Mouse (Mus musculus) cerebral cortex, adult 2 months (tissue): ENCODE results near the gene Xylt1.

Source experiments
- WGBS: fragments of 180-500 bp; shearing (Covaris S2); methylation state at CpG from one replicate; pipeline ENCODE4 v1.1.7; 2018; 5-methylcytosine and 5-hydroxymethylcytosine counted together

Xylt1 gene

DNA sequence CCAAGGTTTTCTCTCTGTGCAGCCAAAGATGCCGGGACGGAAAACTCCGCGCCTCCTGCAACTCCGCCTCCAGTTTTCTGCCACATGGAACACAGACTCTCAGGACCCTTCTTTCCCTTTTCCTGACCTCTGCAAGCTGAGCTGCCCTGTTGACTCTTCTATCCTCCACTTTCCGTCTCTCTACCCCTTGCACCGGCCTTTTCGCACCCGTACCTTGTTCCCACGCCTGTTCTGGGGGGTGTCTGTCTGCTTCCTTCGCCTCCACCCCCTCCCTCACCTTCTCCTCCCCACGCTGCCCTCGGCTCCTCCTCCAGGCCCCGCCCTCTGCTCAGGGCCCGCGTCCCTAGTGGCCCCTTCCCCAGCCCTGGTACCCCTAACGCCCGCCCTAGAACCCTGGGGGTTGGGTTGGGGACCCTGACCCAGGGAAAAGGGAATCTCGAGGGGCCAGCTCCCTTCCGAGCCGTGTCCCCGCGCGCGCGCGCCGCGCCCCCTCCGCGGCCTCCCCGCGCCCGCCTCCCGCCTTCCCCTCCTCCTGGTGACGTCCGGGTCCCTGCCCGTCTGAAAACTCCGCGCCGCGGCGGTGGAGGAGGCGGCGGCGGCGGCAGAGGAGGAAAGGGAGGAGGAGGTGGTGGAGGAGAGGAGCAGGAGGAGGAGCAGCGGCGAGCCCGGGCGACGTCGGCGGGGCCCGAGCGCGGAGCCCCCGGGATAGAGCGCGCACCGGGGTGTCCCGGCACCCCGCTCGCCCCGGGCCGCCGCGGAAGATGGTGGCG lies at the start of gene Xylt1:
Gene Xylt1, plus strand, starts transcription at position 562 of the 770 bp plus-strand sequence.
- WGBS = under 1% methylated on average over 61 of the region's 69 CpGs

DNA sequence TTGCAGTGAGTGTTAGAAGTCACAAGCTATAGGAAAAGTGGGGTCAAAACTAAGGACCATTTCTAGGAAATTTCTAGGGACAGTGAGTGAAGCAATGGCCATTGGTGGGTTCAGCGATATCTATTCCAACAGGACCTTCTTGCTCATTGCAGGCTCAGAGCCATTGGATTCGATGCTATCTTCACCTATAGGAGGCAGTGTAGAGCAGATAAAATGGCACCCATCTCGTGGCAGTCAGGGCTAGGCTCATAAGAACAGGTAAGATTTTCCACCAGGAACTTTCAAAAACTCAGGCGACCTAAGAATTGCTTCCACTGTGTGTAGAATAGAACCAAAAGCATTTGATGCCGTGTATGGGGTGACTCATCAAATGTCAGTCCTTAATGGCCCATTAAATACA lies 46.8 kb upstream of the Xylt1 start:
- WGBS = 87% methylated on average over 5 of the region's 5 CpGs

DNA sequence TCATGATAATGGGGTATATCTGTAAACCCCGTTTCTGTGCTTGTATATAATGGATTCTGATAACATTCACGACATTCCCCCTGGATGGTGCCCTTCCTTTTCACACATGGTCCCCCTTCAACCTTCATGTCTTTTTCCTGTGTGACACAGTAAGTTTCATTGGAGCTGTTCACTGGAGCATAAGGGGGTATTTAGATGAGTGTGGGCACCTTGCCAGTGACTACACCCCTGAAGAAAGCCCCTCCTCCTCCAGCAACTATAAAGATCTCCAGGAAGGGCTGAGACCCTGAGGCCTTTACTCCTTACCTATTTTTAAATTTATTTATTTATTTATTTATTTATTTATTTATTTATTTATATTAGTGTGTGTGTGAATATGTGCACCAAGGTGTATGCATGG lies 24.5 kb upstream of the Xylt1 start:
- WGBS = 60% methylated on average over 2 of the region's 2 CpGs

DNA sequence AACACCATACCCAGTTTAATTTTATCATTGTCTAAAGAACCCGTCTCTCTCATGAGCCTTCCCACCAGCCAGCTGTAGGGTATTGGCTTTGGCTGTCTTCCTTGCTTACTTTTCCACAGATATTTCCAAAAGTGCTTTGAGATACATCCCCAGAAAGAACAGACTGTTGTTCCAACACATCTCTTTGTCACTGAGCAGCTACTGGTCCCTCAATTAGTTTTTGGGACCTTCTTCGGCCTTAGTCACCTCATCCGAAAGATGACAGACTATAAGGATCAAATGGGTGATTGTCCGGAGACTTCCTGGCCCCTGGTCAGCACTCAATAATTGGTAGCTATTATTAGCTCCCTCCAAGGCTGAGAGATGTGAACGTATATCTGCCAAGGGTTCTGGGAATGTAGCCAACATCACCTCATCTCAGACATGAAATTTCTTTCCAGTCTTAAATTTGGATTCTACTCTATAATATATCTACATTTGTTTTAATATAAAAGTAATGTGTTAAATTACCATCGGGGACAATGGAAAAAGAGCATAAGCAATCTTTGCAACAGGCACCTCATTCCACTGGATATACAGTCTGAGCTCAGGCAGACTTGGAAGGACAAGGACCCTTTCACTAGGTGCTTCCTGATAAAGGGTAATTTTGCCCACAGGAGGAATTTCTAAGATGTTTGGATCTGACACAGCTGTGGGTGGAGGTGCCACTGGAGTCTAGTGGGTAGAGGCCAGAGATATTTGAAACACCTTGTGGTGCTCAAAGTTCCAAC lies 23.2 kb upstream of the Xylt1 start:
- WGBS = 42% methylated on average over 6 of the region's 6 CpGs

DNA sequence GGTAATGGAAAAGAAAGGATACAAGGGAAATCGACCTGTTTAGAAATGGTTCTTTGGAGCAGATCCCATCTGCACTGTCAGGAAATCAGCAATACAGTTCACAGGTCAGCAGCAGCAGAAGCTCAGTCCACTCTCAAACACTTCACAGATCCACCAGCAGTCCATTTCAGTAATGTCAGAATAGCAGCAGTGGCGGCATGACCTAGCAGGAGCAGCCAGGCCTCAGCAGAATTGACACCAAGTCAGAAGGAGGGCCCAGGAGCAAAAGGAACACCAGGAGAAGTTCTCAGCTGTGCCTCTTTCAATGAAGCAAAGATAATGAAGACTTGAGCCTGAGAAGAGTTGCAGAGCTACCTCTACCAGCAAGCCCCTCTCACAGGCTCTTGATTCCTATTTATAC lies 19.5 kb upstream of the Xylt1 start:
- WGBS = 96% methylated on average over 2 of the region's 2 CpGs

DNA sequence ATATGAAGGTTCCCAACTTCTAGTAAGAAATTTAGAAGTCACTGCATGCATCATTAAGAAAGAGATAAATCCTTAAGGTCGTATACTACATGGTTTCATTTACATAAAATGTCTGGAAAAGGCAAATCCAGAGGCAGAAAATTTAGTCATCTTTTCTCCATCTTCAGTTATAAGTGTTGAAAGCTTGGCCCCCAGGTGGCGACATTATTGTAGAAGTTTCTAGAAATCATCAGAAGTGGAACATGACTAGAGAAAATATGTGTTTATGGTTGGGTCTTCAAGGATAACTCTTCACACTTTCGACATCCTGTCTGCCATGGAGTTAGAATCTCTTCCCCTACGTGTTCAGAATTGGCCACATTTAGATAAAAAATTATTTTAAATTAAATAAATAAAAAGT lies 18.3 kb upstream of the Xylt1 start:
- WGBS = 89% methylated on average over 4 of the region's 4 CpGs

DNA sequence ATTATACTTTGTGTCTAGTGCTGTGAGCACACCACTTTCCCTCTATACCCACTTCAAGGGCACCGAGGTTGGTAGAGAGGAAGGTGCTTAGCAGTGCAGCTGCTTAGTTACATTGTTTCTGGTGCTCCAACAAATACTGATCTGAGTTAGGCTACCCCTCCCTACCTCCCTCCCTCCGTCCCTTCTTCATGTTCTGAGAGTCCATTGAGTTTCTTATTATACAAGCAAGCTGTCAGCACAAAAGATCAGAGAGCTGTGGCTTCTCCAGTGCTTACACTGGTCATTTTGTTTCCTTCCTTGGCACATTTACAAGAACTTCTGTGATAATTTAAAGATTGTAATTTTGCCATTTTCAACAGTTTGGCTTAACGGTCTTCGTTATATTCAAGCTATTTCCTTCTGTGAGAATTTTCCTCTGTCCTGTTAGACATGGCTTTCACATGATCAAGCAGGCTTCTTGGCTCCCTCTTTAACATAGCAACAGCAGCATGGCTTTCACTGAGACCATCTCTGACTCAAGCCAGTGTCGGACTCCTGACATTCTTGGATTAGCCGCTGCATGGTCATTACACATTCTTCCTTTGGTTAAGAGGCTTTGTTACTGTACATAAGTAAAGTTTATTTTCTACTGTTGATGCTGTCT lies 12.0 kb upstream of the Xylt1 start:
- WGBS = 60% methylated on average over 6 of the region's 6 CpGs

DNA sequence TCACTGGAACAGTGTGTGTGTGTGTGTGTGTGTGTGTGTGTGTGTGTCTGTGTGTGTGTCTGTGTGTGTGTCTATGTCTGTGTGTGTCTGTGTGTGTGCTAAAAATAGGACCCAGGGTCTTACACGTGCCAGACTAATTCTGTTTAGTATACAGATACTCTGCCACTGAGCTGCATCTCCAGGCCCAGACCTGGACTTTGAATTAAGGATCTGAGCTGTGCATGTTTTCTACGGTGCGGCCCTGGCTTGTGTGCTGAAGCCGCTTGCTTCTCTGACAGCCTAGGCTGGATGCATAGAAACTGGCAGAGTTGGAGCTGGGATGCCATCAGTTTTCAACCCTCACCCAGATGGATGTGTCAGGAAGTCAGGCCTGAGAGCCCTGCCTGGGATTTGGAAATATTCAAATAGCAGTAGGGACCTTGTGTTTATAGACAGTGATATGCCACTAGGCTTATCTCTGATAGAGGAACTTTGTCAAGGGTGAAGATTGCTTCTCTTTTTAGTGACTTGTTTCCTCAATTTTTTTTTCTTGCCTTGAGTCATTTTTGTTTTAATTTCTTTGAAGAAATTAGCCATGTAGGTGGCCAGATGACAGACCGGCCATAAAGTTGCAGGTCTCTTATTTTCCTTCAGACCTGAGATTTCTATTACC lies 11.4 kb upstream of the Xylt1 start:
- WGBS = 86% methylated on average over 5 of the region's 5 CpGs

DNA sequence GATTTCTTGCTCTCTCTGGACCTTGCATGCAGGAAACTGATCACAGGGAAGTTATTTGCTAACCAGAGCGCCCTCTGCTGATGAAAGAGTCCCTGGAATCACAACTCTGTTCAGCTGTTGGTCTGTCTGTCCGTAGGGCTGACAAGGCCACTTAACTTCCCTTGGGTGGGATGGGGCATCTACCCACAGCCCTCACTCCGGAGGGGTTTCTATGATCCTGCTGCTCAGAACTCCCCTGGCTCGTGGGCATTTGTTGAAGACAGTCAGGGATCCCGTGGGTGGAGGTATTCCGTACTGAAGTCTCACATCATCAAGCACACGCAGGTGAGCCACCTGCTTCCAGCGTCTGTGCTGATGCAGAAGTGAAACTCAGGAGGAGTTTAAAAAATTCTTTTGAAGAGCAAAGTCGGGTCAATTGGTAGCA lies 4.9 kb upstream of the Xylt1 start:
- 26% methylated on average over 9 of the region's 9 CpGs for WGBS

DNA sequence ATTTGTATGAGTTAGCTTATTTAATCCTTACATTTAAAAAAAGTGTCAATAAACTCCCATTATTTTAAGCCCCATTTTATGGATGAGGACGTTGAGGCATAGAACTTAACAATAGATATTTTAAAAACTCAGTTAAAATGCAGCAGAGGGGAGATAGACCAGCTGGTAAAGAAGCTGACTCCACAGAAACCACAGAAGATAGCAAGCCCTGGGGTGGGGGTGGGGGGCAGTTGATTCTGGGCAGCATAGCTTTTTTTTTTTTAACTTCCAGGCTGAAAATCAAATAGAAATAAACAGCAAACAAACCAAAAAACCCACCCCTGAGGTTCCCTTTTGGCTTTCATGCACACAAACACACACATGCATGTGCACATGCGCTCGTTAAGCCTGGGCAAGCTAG lies 3.6 kb upstream of the Xylt1 start:
- 91% methylated on average over 3 of the region's 3 CpGs for WGBS

DNA sequence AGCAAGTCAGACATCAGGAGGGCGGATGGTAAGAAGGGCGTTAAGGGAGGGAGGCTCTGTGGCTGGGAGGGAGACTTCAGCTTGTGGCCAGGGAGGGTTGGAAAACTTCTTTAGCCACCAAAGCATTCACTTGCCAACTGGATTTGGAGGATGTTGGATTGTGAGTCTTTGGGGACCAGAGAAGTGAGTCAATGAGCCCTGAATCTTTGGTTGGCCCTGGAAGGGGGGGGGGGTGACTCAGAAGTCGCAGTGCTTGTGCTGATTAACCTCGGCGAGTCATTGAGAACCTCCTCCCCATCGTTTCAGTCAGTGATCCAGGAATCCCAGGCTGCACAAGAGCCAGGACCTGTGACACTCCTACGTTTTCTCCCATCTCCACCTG lies 752 bp upstream of the Xylt1 start:
- 10% methylated on average over 7 of the region's 7 CpGs for WGBS

DNA sequence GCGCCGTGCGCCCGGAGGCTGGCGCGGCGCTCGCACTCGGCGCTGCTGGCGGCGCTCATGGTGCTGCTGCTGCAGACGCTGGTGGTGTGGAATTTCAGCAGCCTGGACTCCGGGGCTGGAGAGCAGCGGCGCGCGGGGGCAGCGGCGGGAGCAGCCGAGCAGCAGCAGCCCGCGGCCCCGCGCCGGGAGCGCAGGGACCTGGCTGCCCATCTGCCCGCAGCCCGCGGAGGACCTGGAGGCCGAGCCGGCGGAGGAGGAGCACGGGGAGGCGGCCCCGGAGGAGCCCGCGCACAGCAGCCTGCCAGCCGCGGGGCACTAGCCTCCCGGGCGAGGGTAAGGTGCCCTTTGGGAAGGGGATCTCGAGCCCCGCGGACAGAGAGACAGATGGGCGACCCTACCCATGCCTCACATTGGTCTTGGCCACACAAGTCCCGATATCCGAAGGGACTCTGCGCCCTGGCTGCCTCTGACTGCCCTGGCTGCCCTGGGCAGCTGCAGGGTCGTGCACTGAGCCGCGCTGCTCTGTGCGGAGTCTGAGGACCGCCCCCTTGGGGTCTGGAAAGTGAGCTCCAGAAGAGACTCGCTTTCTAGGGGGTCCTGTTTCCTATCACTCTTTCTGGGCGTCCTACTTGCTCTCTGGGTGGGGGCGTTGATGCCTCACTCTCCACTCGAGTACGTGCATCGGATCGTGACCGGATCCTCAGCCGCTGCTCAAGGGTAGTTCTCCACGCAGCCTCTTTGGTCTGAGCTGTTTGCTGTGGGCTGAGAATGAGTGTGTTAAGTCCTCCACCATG lies 606 bp downstream of the Xylt1 start:
- WGBS = under 1% methylated on average over 64 of the region's 64 CpGs

DNA sequence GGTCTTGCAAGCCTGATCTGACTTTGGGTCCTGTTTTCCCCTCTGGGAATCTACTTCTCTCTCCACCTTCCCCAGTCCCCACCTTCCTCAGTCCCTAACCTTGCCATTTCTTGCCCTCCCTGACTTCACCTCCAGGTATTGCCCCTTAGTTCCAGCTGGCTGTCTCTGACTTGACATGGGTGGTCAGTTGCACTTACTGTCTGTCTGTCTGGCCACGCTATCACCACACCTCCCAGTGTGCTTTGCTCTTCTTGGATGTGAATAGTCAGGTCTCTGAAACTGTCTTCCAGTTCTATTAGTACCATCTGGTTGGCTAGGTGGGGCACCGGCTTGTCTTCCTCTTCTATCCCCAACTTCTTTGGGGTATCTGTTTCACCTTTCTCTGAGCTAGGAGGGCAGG lies 1.2 kb downstream of the Xylt1 start:
- 5% methylated on average over 2 of the region's 2 CpGs for WGBS

DNA sequence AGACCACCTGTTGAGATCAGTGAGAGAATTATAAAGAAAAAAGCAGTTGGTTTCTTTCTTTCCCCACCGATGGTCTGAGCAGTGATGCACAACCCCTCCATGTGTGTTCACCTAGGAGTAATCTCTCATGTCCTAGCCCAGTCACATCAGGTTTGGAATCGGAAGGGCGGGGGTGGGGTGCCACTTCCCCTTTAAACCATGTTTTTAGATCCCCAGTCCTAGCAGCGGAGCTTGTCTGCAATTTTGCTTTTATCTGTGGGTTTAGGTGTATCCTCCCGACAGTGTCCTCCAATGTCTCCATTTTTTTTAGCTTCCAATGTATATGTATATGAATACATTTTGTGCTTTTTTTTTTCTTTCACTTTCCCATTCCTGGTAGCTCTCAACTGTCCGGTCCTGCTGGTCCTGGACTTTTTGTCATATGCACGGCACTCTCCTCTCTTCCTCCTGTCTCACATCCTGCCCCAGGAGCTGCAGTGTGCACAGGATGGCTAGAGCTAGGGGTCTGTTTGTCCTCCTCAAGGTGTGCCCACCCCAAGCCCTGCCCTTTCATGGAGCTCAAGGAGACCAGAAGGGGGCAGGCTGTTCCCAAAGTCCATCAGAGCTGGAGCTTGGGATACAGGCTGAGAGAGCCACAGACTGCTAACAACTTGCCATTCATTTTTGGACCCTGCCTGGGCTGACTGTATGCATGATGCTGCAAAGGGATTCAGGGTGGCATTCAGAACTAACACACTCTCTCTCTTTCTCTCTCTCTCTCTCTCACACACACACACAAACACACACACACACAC lies 2.6 kb downstream of the Xylt1 start:
- 21% methylated on average over 7 of the region's 7 CpGs for WGBS

DNA sequence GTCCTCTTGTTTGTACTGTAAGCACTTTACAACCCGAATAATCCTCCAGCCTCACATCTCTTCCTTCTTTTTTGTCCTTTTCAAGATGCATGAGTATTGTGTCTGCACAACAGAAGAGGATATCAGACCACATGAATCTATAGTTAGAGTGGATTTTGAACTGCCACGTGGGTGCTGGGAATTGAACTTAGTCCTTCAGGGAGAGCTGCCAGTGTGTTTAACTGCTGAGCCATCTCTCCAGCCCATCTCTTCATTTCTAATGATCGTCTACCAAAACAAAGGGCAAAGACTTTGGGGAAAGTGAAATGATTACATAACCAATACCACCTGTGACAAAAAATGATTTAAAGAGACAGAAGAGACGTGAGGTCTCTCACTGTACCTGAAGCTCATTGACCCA lies 5.6 kb downstream of the Xylt1 start:
- whole genome bisulfite sequencing = 52% methylated on average over 4 of the region's 4 CpGs

DNA sequence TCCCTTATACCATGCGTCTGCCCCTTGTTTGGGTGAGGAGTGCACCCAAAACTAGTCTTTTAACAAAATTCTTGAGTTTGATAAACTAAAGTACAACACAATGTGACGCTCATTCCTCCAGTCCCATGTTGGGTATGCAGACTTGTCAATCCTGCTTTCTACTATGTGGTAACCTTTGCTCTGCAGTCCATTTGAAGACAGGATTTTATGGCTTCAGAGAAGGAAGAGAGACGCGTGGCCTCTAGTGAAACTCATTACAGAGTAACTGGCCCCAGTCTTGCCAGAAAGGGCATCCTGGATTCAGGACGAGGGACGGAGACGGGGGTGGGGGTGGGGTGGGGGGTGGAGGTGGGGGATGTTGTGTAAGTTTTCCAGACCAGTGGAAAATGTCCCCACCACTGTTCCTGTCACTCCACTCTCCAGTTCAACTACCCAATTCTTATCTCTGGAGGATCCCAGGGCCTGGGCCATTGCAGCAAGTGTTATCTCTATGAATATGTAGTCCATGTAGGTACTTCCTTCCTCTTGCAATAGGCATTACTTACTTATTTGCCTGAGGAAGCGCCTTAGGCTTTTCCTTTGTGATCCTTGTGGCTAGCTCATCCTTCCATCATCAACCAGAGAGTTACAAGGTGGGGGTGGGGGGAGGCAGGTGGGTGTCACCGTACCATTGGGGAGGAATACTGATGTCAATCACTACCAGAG lies 7.7 kb downstream of the Xylt1 start:
- 77% methylated on average over 9 of the region's 9 CpGs for WGBS

DNA sequence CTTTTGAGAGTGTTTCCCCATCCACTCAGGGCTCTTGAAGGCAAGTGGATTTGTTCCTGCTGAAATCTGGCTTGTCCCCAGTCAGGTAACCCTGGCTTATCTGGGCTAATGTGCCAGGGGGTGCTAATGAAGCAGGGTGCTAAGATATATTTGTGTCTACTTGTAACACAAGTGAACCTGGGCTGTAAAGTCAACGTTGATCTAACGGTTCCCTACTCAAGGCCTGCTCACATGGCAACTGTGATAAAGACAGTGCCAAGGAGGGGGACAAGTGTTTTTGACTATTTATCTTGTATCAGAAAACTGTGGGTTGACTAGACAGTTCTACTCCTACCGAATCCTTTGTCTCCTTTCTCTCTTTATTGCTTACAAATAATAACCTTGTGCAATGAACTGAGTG lies 8.3 kb downstream of the Xylt1 start:
- WGBS = 77% methylated on average over 3 of the region's 3 CpGs

DNA sequence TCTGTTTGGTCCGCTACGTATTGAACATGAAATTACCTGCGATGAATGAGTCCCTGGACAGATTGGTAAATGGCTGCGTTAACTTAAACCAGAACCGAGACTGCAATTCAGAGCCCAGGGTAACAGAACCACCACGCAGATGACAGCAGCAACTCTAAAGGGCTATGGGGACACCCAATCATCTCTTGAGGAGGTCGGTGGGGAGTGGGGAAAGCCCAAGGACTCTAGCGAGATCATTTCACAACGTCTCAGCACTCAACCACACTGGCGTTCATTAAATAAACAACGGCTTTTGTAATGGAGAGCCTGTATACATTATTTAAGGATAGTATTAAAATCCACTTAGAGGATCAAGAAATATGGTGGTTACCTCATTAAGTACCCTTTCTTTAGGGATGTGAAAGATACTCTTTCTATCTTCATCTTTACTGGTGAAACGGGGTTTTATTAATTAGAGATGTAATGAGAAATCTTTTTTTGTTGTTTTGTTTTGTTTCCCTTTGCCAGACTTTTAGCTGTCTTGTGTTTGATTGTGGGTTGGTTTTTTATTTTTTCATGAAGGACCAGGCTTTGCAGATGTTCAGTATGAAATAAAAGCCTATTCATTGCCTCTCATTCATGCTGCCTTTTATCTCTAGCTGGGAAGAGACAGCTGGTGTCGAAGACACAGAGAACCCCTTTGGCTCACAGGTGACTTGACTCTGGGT lies 12.2 kb downstream of the Xylt1 start:
- WGBS = 77% methylated on average over 13 of the region's 13 CpGs

DNA sequence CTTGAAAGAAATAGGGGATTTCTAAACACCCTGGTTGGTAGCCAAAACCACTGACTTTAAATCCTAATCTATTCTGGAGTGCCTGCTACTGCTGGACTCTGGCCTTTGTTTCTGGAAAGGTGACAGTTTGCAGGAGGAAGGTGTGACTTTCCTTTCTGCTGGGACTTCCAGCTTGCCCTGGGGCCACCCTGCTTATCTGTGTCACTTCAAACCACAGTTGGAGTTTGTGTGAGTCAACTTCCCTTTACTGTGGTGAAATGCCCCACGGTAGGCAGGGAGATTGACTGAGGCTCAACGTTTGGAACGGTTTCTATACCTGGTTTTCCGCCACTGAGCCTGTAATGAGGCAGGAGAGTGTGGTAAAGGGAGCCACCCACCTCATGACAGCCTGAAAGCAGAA lies 13.2 kb downstream of the Xylt1 start:
- WGBS = 51% methylated on average over 4 of the region's 4 CpGs
